Mouse (Mus musculus) heart, adult 18-20 months (tissue): ENCODE data around the gene Pgm5. TPM values are rescaled to one million over a fixed set of nuclear protein-coding genes. Genes with fewer than 3 reads are reported as not detected.

Experiments used
- DNase-seq, 2 experiments: peaks; one replicate each; pipeline ENCODE4 v3.0.0; 2021 to 2022; ENCODE audit warnings: mixed read lengths in 1 of 2
- total RNA-seq, 2 experiments: library from RNA; stranded (reverse); gene quantifications; 2 replicates each; pipeline ENCODE4 v1.2.3; 2021

Pgm5 gene
- total RNA-seq, 2 experiments from 2014 or later: 108 TPM

- DNase-seq: no peak
These were observed 91.3 kb downstream of the Pgm5 start for GRCm38 (mm10) chr19:24770345-24770744.

- DNase-seq: no peak
These were observed 94.3 kb downstream of the Pgm5 start for GRCm38 (mm10) chr19:24767401-24767800.

- DNase-seq: peak in 1 of 2 experiments; percentile 13
These were observed 99.0 kb downstream of the Pgm5 start for GRCm38 (mm10) chr19:24762473-24763149.

- DNase-seq: no peak
These were observed 105.0 kb downstream of the Pgm5 start for GRCm38 (mm10) chr19:24756627-24757026.

GRCm38 (mm10) chr19:24754440-24754785, 107.2 kb downstream of the Pgm5 start:
- DNase-seq: no peak

GRCm38 (mm10) chr19:24753617-24754439, 107.8 kb downstream of the Pgm5 start:
- peak; percentile 36 to 45 for DNase-seq

GRCm38 (mm10) chr19:24752873-24753538, 108.6 kb downstream of the Pgm5 start:
- DNase-seq: no peak

- DNase-seq: no peak
These were observed 115.3 kb downstream of the Pgm5 start for GRCm38 (mm10) chr19:24746266-24746875.

GRCm38 (mm10) chr19:24742606-24743005, 119.0 kb downstream of the Pgm5 start:
- DNase-seq: no peak

- DNase-seq: no peak
These were observed 122.9 kb downstream of the Pgm5 start for GRCm38 (mm10) chr19:24738786-24739185.

GRCm38 (mm10) chr19:24738026-24738425, 123.6 kb downstream of the Pgm5 start:
- no peak for DNase-seq

- peak; percentile 42 to 55 for DNase-seq
These were observed 126.0 kb downstream of the Pgm5 start for GRCm38 (mm10) chr19:24735484-24736128.

GRCm38 (mm10) chr19:24730661-24731060, 131.0 kb downstream of the Pgm5 start:
- DNase-seq: peak in 1 of 2 experiments; percentile 43

- DNase-seq: no peak
These were observed 137.3 kb downstream of the Pgm5 start for GRCm38 (mm10) chr19:24724362-24724761.

- no peak for DNase-seq
These were observed 141.2 kb downstream of the Pgm5 start for GRCm38 (mm10) chr19:24720448-24720847.

- no peak for DNase-seq
These were observed 142.2 kb downstream of the Pgm5 start for GRCm38 (mm10) chr19:24719504-24719903.

- DNase-seq: no peak
These were observed 143.6 kb downstream of the Pgm5 start for GRCm38 (mm10) chr19:24718021-24718420.

GRCm38 (mm10) chr19:24716303-24717097, 145.2 kb downstream of the Pgm5 start:
- DNase-seq: no peak

- DNase-seq: peak; percentile 45 to 46
These were observed 153.6 kb downstream of the Pgm5 start for GRCm38 (mm10) chr19:24708032-24708431.

- DNase-seq: peak in 1 of 2 experiments; percentile 36
These were observed 154.4 kb downstream of the Pgm5 start for GRCm38 (mm10) chr19:24707071-24707906.
